Mouse (Mus musculus): ENCODE data around the gene Gsn. TPM values are rescaled to one million over a fixed set of nuclear protein-coding genes. Genes with fewer than 3 reads are reported as not detected.

The Gsn gene
- polyA plus RNA-seq, 1 experiment from 2014 or later, result 18.9 TPM

DNA sequence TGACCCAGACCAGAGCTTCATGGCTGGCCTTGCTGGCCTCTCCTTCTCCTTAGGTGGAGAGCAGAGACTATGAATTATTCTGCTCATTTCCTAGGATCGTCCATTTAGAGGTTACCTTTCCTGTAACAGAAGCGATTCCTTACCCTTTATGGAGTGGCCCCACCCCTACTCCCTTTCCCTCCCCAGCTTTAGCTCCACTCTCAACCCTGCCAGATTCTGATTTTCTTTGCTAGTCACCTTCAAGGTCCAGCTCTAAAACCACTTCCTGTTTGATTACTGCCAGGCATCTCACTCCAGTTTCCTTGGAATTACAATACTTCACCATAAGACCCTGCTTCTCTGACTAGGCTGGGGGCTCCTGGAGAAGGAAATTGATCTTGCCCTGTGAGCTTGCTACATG is 39.5 kb upstream of the Gsn start:
- Histone ChIP-seq H3K9ac (replicated peaks; ENCODE audit: low read length) (no peak overlapping the region), H3K27me3 (ENCODE audit: control insufficient read depth, insufficient read depth, low read length) (no peaks in the 10 kb centered on the region), H3K9me3 (ENCODE audit: control insufficient read depth, low read length) (no peaks in the 10 kb centered on the region), H3K4me2 (ENCODE audit: low read length) (no peak overlapping the region), H3K27ac (replicated peaks; ENCODE audit: low read depth, low read length) (no peak overlapping the region), H3K36me3 (ENCODE audit: control insufficient read depth, insufficient read depth, low read length) (no peaks in the 10 kb centered on the region), H3K4me3 (replicated peaks; ENCODE audit: low read depth, low read length) (no peak overlapping the region), H3K4me1 (ENCODE audit: control insufficient read depth, insufficient read depth, low read length) (0 out of 2 replicates have a peak, but pooled peaks cover 3% of the 10 kb centered on the region)
- WGBS, result 93% methylated on average over 2 of the region's 2 CpGs
- no peak for DNase-seq
- ATAC-seq (ENCODE audit: low FRiP score, low TSS enrichment), result no peak

DNA sequence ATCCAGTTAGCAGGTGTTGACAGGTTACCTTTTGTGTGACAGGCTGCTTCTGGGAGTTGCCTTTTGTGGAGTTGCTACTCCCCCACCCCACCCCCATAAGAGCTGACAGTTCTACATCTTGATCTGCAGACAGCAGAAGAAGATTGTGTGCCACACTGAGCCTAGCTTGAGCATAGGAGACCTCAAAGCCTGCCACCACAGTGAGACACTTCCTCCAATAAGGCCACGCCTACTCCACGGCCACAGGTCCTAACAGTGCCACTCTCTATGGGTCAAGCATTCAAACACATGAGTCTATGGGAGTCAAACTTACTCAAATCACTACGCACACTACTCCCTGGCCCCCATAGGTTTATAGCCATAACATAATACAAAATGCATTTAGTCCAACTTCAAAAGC is 37.4 kb upstream of the Gsn start:
- Histone ChIP-seq H3K27me3 (ENCODE audit: control insufficient read depth, insufficient read depth, low read length) (no peaks in the 10 kb centered on the region), H3K4me2 (ENCODE audit: low read length) (no peak overlapping the region), H3K4me3 (replicated peaks; ENCODE audit: low read depth, low read length) (no peak overlapping the region), H3K9ac (replicated peaks; ENCODE audit: low read length) (no peak overlapping the region), H3K9me3 (ENCODE audit: control insufficient read depth, low read length) (no peaks in the 10 kb centered on the region), H3K4me1 (ENCODE audit: control insufficient read depth, insufficient read depth, low read length) (0 out of 2 replicates have a peak, but pooled peaks cover 3% of the 10 kb centered on the region), H3K36me3 (ENCODE audit: control insufficient read depth, insufficient read depth, low read length) (no peaks in the 10 kb centered on the region), H3K27ac (replicated peaks; ENCODE audit: low read depth, low read length) (no peak overlapping the region)
- DNase-seq, result no peak
- ATAC-seq (ENCODE audit: low FRiP score, low TSS enrichment), result no peak
- WGBS, result 94% methylated on average over 3 of the region's 3 CpGs

DNA sequence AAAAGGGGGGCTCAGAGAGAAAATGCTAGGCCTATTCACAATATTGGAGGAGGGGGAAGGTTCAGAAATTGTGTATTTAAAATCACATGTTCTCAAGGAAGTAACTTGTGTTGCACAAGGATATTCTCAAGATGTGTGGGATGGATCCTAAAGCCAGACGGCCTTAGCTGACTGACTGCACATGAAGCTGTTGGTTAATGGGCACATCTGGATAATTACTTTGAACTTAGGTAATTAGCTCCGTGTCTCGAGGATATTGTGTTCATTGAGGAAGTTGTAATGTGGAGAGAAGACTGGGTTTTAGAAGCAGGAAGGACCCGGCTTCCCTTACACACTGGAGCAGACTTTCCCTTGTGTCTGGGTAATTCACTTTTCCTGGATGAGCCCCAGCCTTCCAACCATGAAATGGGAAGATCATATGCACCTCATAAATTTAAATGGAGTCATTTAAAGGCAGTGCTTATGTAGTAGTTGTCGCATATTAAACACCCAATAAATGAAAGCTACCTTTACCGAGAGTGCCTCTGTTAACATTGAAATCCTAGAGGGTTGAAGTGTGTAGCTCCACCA is 33.3 kb upstream of the Gsn start:
- no peaks in the 10 kb centered on the region for H3K4me1 ChIP-seq (ENCODE audit: control insufficient read depth, insufficient read depth, low read length)
- WGBS, result 84% methylated on average over 6 of the region's 6 CpGs
- DNase-seq, result no peak
- H3K9ac ChIP-seq (replicated peaks; ENCODE audit: low read length), result no peak overlapping the region
- no peak overlapping the region for H3K27ac ChIP-seq (replicated peaks; ENCODE audit: low read depth, low read length)
- ATAC-seq (ENCODE audit: low FRiP score, low TSS enrichment), result no peak
- H3K4me3 ChIP-seq (replicated peaks; ENCODE audit: low read depth, low read length), result no peak overlapping the region
- H3K4me2 ChIP-seq (ENCODE audit: low read length), result no peak overlapping the region
- H3K36me3 ChIP-seq (ENCODE audit: control insufficient read depth, insufficient read depth, low read length), result no peaks in the 10 kb centered on the region
- no peaks in the 10 kb centered on the region for H3K9me3 ChIP-seq (ENCODE audit: control insufficient read depth, low read length)
- no peaks in the 10 kb centered on the region for H3K27me3 ChIP-seq (ENCODE audit: control insufficient read depth, insufficient read depth, low read length)

DNA sequence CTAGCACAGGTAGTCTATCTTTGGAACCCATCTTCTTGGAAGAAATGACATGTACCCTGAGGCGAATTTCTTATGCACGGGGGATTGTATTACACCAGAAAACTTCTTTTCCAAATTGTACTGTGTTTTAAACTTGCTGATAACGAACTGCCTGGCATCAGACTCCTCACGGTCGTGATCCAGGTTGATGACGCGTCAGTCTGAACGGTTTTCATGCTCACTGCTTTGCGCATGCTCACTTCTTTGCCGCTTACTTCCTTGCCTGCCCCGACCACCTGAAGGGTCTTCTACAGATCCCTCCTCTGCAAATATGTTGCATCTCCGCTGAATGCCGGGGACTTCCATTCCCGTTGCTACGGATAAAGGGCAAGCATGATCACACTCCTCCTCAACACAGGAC is 31.9 kb upstream of the Gsn start:
- no peak for ATAC-seq (ENCODE audit: low FRiP score, low TSS enrichment)
- WGBS, result 95% methylated on average over 15 of the region's 15 CpGs
- H3K4me2 ChIP-seq (ENCODE audit: low read length), result no peak overlapping the region
- H3K4me3 ChIP-seq (replicated peaks; ENCODE audit: low read depth, low read length), result no peak overlapping the region
- no peaks in the 10 kb centered on the region for H3K9me3 ChIP-seq (ENCODE audit: control insufficient read depth, low read length)
- no peak overlapping the region for H3K27ac ChIP-seq (replicated peaks; ENCODE audit: low read depth, low read length)
- no peak overlapping the region for H3K9ac ChIP-seq (replicated peaks; ENCODE audit: low read length)
- H3K4me1 ChIP-seq (ENCODE audit: control insufficient read depth, insufficient read depth, low read length), result no peaks in the 10 kb centered on the region
- H3K27me3 ChIP-seq (ENCODE audit: control insufficient read depth, insufficient read depth, low read length), result no peaks in the 10 kb centered on the region
- no peak for DNase-seq
- H3K36me3 ChIP-seq (ENCODE audit: control insufficient read depth, insufficient read depth, low read length), result no peaks in the 10 kb centered on the region

DNA sequence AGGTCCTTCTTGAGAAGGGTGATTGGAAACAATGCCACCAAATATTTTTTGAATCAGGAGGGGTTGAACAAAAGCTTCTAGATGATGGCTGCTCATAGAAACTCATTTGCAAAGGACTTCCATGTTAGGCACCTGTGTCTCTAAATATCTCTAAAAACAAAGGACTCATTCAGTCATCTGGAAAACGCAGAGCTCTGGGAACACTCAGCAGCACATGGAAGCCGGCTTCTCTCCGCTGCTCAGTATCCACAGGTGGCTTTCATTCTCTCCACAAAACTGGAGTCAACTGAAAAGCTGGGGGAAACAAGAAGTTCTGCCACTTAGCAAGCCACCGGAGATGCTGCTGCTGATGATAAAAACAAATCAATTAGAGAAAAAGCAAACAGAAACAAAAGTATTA is 28.0 kb upstream of the Gsn start:
- 51% methylated on average over 4 of the region's 4 CpGs for WGBS
- Histone ChIP-seq H3K27ac (replicated peaks; ENCODE audit: low read depth, low read length) (no peak overlapping the region), H3K9me3 (ENCODE audit: control insufficient read depth, low read length) (no peaks in the 10 kb centered on the region), H3K4me2 (ENCODE audit: low read length) (no peak overlapping the region), H3K27me3 (ENCODE audit: control insufficient read depth, insufficient read depth, low read length) (no peaks in the 10 kb centered on the region), H3K36me3 (ENCODE audit: control insufficient read depth, insufficient read depth, low read length) (no peaks in the 10 kb centered on the region), H3K4me1 (ENCODE audit: control insufficient read depth, insufficient read depth, low read length) (0 out of 2 replicates have a peak, but pooled peaks cover 6% of the 10 kb centered on the region), H3K4me3 (replicated peaks; ENCODE audit: low read depth, low read length) (no peak overlapping the region), H3K9ac (replicated peaks; ENCODE audit: low read length) (no peak overlapping the region)
- ATAC-seq (ENCODE audit: low FRiP score, low TSS enrichment), result no peak
- no peak for DNase-seq

DNA sequence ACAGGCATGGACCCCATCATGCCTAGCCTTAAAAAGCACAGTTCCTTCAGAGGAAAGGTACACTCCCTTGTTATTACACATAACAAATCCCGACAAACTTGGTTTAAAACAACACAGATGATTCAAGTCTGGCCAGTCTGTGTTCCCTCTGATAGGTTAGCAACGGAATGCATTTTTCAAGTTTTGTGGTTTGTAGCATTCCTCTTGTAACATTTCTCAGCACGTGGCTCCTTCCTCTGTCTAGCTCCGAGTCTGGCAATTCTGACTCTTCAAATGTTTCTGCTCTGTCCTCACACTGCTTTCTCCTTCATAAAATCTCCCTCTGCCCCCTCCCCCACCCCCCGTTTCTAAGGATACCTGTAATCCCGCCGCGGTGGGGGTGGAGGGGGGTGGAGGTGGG is 26.0 kb upstream of the Gsn start:
- 21% methylated on average over 8 of the region's 8 CpGs for WGBS
- Histone ChIP-seq H3K9ac (replicated peaks; ENCODE audit: low read length) (no peak overlapping the region), H3K4me3 (replicated peaks; ENCODE audit: low read depth, low read length) (no peak overlapping the region), H3K9me3 (ENCODE audit: control insufficient read depth, low read length) (no peaks in the 10 kb centered on the region), H3K27me3 (ENCODE audit: control insufficient read depth, insufficient read depth, low read length) (no peaks in the 10 kb centered on the region), H3K4me1 (ENCODE audit: control insufficient read depth, insufficient read depth, low read length) (0 out of 2 replicates have a peak, but pooled peaks cover 6% of the 10 kb centered on the region), H3K4me2 (ENCODE audit: low read length) (no peak overlapping the region), H3K27ac (replicated peaks; ENCODE audit: low read depth, low read length) (no peak overlapping the region), H3K36me3 (ENCODE audit: control insufficient read depth, insufficient read depth, low read length) (no peaks in the 10 kb centered on the region)
- no peak for ATAC-seq (ENCODE audit: low FRiP score, low TSS enrichment)
- DNase-seq, result no peak

DNA sequence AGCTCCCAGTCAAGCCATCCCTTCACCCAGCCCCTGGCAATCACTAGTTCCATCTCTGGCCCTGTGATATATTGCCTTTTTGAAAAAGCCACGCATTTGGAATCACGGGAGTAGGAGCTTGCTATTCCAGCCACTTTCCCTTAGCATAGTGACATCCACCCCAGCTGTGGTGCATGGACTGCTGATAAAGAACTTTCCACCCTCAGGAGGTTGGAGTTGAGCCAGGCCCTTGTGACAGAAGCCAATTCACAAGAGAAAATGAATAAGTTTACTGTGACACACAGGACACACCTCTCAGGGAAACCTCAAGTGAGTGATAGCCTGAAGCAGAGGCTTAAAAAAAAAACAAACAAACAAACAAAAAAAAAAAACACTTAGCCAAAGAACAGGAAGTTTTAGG is 24.3 kb upstream of the Gsn start:
- Histone ChIP-seq H3K4me1 (ENCODE audit: control insufficient read depth, insufficient read depth, low read length) (0 out of 2 replicates have a peak, but pooled peaks cover 6% of the 10 kb centered on the region), H3K9me3 (ENCODE audit: control insufficient read depth, low read length) (no peaks in the 10 kb centered on the region), H3K27me3 (ENCODE audit: control insufficient read depth, insufficient read depth, low read length) (no peaks in the 10 kb centered on the region), H3K4me2 (ENCODE audit: low read length) (no peak overlapping the region), H3K9ac (replicated peaks; ENCODE audit: low read length) (no peak overlapping the region), H3K4me3 (replicated peaks; ENCODE audit: low read depth, low read length) (no peak overlapping the region), H3K36me3 (ENCODE audit: control insufficient read depth, insufficient read depth, low read length) (no peaks in the 10 kb centered on the region), H3K27ac (replicated peaks; ENCODE audit: low read depth, low read length) (no peak overlapping the region)
- WGBS, result 72% methylated on average over 2 of the region's 2 CpGs
- ATAC-seq (ENCODE audit: low FRiP score, low TSS enrichment) (no peak), DNase-seq (no peak)

DNA sequence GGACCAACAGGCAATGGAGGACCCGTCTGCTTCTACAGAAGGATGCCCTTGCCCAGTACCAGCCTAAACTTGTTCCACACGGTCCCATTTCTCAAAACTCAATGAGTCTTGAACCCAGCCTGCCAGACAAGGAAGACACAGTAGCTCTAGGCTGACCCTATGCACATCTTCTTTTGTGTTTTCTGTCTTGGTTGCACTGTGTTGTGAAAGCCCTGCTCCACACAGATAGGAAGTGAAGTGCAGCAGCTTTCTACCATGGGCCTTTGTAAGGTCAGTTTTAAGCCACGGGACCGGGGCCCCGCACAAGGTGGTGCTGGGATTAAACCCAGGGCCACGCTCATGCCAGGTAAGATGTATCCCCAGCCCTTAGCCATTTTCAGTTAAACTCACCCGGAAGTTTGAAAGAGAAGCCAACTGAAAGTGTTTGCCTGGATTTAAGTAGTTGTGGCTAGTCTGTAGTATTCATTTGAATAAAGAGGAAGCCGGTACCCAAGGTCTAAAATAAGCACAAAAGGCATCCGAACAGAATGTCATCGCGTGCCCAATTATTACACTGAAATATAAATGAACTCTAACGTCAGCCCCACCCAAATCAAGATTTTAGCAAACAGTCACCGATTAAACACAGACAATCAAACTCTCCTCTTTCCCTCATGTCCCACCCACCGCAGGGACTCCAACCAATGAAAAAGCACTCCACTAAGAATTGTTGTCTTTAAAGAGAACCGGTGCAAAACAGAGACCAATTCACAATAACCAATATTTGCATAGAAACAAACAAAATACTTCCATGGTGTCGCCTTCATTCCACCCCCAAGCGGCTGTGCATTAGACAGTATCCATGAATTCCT is 23.4 kb upstream of the Gsn start:
- H3K27me3 ChIP-seq (ENCODE audit: control insufficient read depth, insufficient read depth, low read length), result no peaks in the 10 kb centered on the region
- H3K4me2 ChIP-seq (ENCODE audit: low read length), result no peak overlapping the region
- H3K9ac ChIP-seq (replicated peaks; ENCODE audit: low read length), result no peak overlapping the region
- H3K36me3 ChIP-seq (ENCODE audit: control insufficient read depth, insufficient read depth, low read length), result no peaks in the 10 kb centered on the region
- 65% methylated on average over 17 of the region's 17 CpGs for WGBS
- no peak for DNase-seq
- no peak for ATAC-seq (ENCODE audit: low FRiP score, low TSS enrichment)
- 0 out of 2 replicates have a peak, but pooled peaks cover 6% of the 10 kb centered on the region for H3K4me1 ChIP-seq (ENCODE audit: control insufficient read depth, insufficient read depth, low read length)
- no peak overlapping the region for H3K4me3 ChIP-seq (replicated peaks; ENCODE audit: low read depth, low read length)
- H3K9me3 ChIP-seq (ENCODE audit: control insufficient read depth, low read length), result no peaks in the 10 kb centered on the region
- no peak overlapping the region for H3K27ac ChIP-seq (replicated peaks; ENCODE audit: low read depth, low read length)

DNA sequence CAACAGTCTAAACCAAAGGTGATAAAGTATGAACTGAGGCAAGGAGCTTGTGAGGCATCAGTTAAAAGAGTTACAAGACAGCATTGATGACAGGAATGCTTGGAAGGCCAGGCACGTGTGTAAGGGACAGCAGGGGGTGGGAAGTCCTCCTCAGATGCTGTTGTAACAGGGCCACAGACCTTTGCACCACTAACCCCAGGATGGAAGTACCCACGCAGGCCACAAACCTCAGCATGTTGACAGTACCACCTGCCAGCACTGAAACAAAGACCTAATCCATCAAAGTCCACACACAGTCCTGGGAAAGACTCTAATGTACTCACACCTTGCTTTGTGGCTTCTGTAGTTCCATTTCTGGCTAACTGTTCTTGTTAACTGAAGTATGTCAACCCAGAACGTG is 22.3 kb upstream of the Gsn start:
- H3K9ac ChIP-seq (replicated peaks; ENCODE audit: low read length), result no peak overlapping the region
- ATAC-seq (ENCODE audit: low FRiP score, low TSS enrichment) (no peak), DNase-seq (no peak)
- no peak overlapping the region for H3K4me2 ChIP-seq (ENCODE audit: low read length)
- H3K4me1 ChIP-seq (ENCODE audit: control insufficient read depth, insufficient read depth, low read length), result 0 out of 2 replicates have a peak, but pooled peaks cover 6% of the 10 kb centered on the region
- 31% methylated on average over 3 of the region's 3 CpGs for WGBS
- H3K4me3 ChIP-seq (replicated peaks; ENCODE audit: low read depth, low read length), result no peak overlapping the region
- no peaks in the 10 kb centered on the region for H3K9me3 ChIP-seq (ENCODE audit: control insufficient read depth, low read length)
- H3K27ac ChIP-seq (replicated peaks; ENCODE audit: low read depth, low read length), result no peak overlapping the region
- no peaks in the 10 kb centered on the region for H3K27me3 ChIP-seq (ENCODE audit: control insufficient read depth, insufficient read depth, low read length)
- no peaks in the 10 kb centered on the region for H3K36me3 ChIP-seq (ENCODE audit: control insufficient read depth, insufficient read depth, low read length)

All from midbrain, embryonic 14.5 days (tissue).